9 mouse cellular contexts compared by ENCODE assay signal in the genomic region with DNA sequence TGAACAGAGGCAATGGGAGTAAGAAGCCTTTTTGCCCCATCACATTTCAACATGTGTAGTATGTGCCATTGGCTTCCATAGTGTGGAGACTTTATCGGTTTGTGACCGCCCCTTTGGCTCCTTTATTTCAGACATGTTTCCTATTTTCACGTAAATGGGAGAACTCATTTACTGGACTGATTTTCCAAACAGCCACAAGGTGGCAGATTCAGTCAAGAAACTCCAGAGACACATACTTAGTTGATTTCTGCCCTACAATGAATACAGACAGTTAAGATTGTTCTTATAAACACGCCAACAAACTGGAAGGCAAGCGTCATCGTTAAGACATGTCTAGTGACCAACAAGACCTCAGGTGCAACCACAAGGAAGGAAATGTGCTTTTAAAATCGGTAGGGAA. TPM values are rescaled to one million over a fixed set of nuclear protein-coding genes. Genes with fewer than 3 reads are reported as not detected.
DNase-seq lines count a peak whose midpoint lies in the region; ATAC-seq and TF ChIP-seq lines count a peak whose summit lies in the region.
"Had no signal": no experiment of that assay in that cellular context is flagged by ENCODE, and none has a peak within 500 bp of the region (broad histone marks: within the 10 kb centered on the region; RNA-seq: fewer than 3 reads in every experiment).

No protein-coding gene starts in this region.

- H3K36me3 ChIP-seq in intestine, postnatal 0 days (ENCODE audit: control insufficient read depth, insufficient read depth), result no peaks in the 10 kb centered on the region
- no peaks in the 10 kb centered on the region for H3K36me3 ChIP-seq in intestine, embryonic 16.5 days (ENCODE audit: control insufficient read depth, insufficient read depth, low read length)
- no peaks in the 10 kb centered on the region for H3K36me3 ChIP-seq in MEL (ENCODE audit: control insufficient read depth in 1 of 2, insufficient read depth in 2 of 2, low read length in 2 of 2)
- H3K36me3 ChIP-seq: embryonic facial prominence, embryonic 15.5 days; limb, embryonic 12.5 days had no signal

- no peak overlapping the region for H3K4me2 ChIP-seq in intestine, postnatal 0 days (replicated peaks; ENCODE audit: low read depth)
- no peak overlapping the region for H3K4me2 ChIP-seq in intestine, embryonic 16.5 days (ENCODE audit: low read depth, low read length)
- H3K4me2 ChIP-seq: embryonic facial prominence, embryonic 15.5 days; limb, embryonic 12.5 days had no signal

- 41% methylated on average over 7 of the region's 7 CpGs for WGBS in intestine, postnatal 0 days
- WGBS in intestine, embryonic 16.5 days, result 39% methylated on average over 7 of the region's 7 CpGs

- H3K4me3 ChIP-seq in intestine, postnatal 0 days (ENCODE audit: low read depth, low read length), result no peak overlapping the region
- H3K4me3 ChIP-seq in intestine, embryonic 16.5 days (ENCODE audit: low read length), result no peak overlapping the region
- H3K4me3 ChIP-seq in MEL (ENCODE audit: control insufficient read depth in 1 of 2, insufficient read depth in 1 of 2, low read depth in 2 of 2, low read length in 2 of 2), result no peak overlapping the region
- H3K4me3 ChIP-seq: embryonic facial prominence, embryonic 15.5 days; limb, embryonic 12.5 days had no signal

- H3K9me3 ChIP-seq in intestine, postnatal 0 days (ENCODE audit: control insufficient read depth), result no peaks in the 10 kb centered on the region
- H3K9me3 ChIP-seq in intestine, embryonic 16.5 days (ENCODE audit: control insufficient read depth, low read length), result no peaks in the 10 kb centered on the region
- no peaks in the 10 kb centered on the region for H3K9me3 ChIP-seq in MEL (replicated peaks; ENCODE audit: insufficient read depth, low read length)
- H3K9me3 ChIP-seq: embryonic facial prominence, embryonic 15.5 days; limb, embryonic 12.5 days had no signal

- H3K4me1 ChIP-seq in intestine, postnatal 0 days (replicated peaks; ENCODE audit: control insufficient read depth, insufficient read depth, low read length), result no peaks in the 10 kb centered on the region
- H3K4me1 ChIP-seq in intestine, embryonic 16.5 days (ENCODE audit: control insufficient read depth, insufficient read depth, low read length), result no peaks in the 10 kb centered on the region
- no peaks in the 10 kb centered on the region for H3K4me1 ChIP-seq in MEL (ENCODE audit: control insufficient read depth in 1 of 2, insufficient read depth in 2 of 2, low read length in 2 of 2)
- H3K4me1 ChIP-seq: embryonic facial prominence, embryonic 15.5 days; limb, embryonic 12.5 days had no signal

- ATAC-seq in intestine, postnatal 0 days, result no peak
- no peak for ATAC-seq in intestine, embryonic 16.5 days
- ATAC-seq in megakaryocyte-erythroid progenitor cell, adult 5-6 weeks (replicated peaks; ENCODE audit: low FRiP score, low TSS enrichment, poor library complexity, severe bottlenecking), result no peak

- no peak; the same call in 1 of the 2 replicates for TF ChIP-seq RAD21 in MEL (IDR thresholded peaks at IDR 0.05; ENCODE audit: low read depth, low read length)

- H3K27ac ChIP-seq in intestine, postnatal 0 days (ENCODE audit: low read depth, low read length), result no peak overlapping the region
- H3K27ac ChIP-seq in intestine, embryonic 16.5 days (ENCODE audit: low read length), result no peak overlapping the region
- no peak overlapping the region for H3K27ac ChIP-seq in MEL (ENCODE audit: control insufficient read depth, low read depth, low read length)
- H3K27ac ChIP-seq: embryonic facial prominence, embryonic 15.5 days; limb, embryonic 12.5 days had no signal

- TF ChIP-seq EP300 in MEL (IDR thresholded peaks at IDR 0.05; ENCODE audit: low read depth in 1 of 2, low read length in 2 of 2), result no peak

- DNase-seq in A20 (ENCODE audit: low read depth, low spot score) (peak; percentile 62), MEL (ENCODE audit: low read depth, low spot score) (no peak)
- peak; percentile 22 for DNase-seq in induced T-regulatory cell, adult 2 months (ENCODE audit: low read depth)
- no peak for DNase-seq in gastrocnemius, postnatal 10 days

- TF ChIP-seq CTCF in intestine, postnatal 0 days (IDR thresholded peaks at IDR 0.05; ENCODE audit: low read depth), result peak; percentile 82
- peak in 1 of 3 experiments; percentile 12; a peak in 1 of 6 replicates for TF ChIP-seq CTCF in MEL (IDR thresholded peaks at IDR 0.05 in 2 of 3, conservative IDR thresholded peaks at IDR 0.05 in 1 of 3; ENCODE audit: control insufficient read depth in 1 of 3, insufficient read depth in 1 of 3, low read depth in 2 of 3, low read length in 3 of 3, poor library complexity in 1 of 3, severe bottlenecking in 1 of 3)

- no peaks in the 10 kb centered on the region for H3K79me2 ChIP-seq in MEL (ENCODE audit: control insufficient read depth, insufficient read depth, low read length, poor library complexity)

- TF ChIP-seq POLR2A in MEL (IDR thresholded peaks at IDR 0.05; ENCODE audit: control insufficient read depth in 1 of 2, insufficient read depth in 1 of 2, low read depth in 1 of 2, low read length in 2 of 2, poor library complexity in 1 of 2), result no peak

- H3K9ac ChIP-seq in intestine, postnatal 0 days (ENCODE audit: low read depth, low read length), result no peak overlapping the region
- H3K9ac ChIP-seq in intestine, embryonic 16.5 days (ENCODE audit: low read depth, low read length), result no peak overlapping the region
- H3K9ac ChIP-seq in MEL (ENCODE audit: control insufficient read depth, low read depth, low read length, poor library complexity, severe bottlenecking), result no peak overlapping the region
- H3K9ac ChIP-seq: embryonic facial prominence, embryonic 15.5 days; limb, embryonic 12.5 days had no signal

- no peaks in the 10 kb centered on the region for H3K27me3 ChIP-seq in intestine, postnatal 0 days (replicated peaks; ENCODE audit: control insufficient read depth, insufficient read depth, low read length)
- H3K27me3 ChIP-seq in intestine, embryonic 16.5 days (replicated peaks; ENCODE audit: control insufficient read depth, insufficient read depth, low read length), result no peaks in the 10 kb centered on the region
- H3K27me3 ChIP-seq in MEL (ENCODE audit: control insufficient read depth in 1 of 2, insufficient read depth in 2 of 2, low read length in 2 of 2), result no peaks in the 10 kb centered on the region
- H3K27me3 ChIP-seq: embryonic facial prominence, embryonic 15.5 days; limb, embryonic 12.5 days had no signal

TF ChIP-seq in MEL, 35 proteins besides CTCF, POLR2A, EP300 and RAD21:
- TF ChIP-seq SIN3A (IDR thresholded peaks at IDR 0.05; ENCODE audit: low read length) (no peak), SMC3 (IDR thresholded peaks at IDR 0.05; ENCODE audit: low read depth, low read length) (0 out of 2 replicates have a peak, but pooled peaks have one; percentile 9)

RNA-seq across cellular contexts. Expression of gene Basp1, which starts 15.0 kb away (rescaled TPM):
- 13.9 and 14.1 TPM in 2 replicates for polyA plus RNA-seq in intestine, postnatal 0 days (2015; fragmentation: Nextera tagmentation; extraction: Ambion mirVana)
- polyA plus RNA-seq in intestine, embryonic 16.5 days (2015; fragmentation: Nextera tagmentation; extraction: Ambion mirVana), result 6.5 and 7.6 TPM in 2 replicates
- 0.07 and 0.12 TPM in 2 replicates for total RNA-seq in MEL (2012; rRNA removed)
- not detected for polyA plus RNA-seq in MEL (2012; ENCODE audit: insufficient read depth in 1 of 2, insufficient read length in 2 of 2, low read depth in 1 of 2, low replicate concordance in 2 of 2, missing spikeins in 1 of 2)
- total RNA-seq in megakaryocyte-erythroid progenitor cell, adult 5-6 weeks (2014; fragmentation: Nextera tagmentation), result 0.40 and 0.52 TPM in 2 replicates
- 2.0 and 4.8 TPM in 2 replicates for total RNA-seq in megakaryocyte-erythroid progenitor cell, adult 5-6 weeks (2017)
- total RNA-seq in gastrocnemius, postnatal 10 days (2021), result 10 to 100 TPM; 17.4 to 20.5 TPM

Comparison
In these comparisons a context has a peak if more than half of its experiments do, and no peak if none do; other contexts are left out.
1. DNase-seq: peak in A20 (single experiment) and induced T-regulatory cell, adult 2 months (single experiment); none in MEL (single experiment) and gastrocnemius, postnatal 10 days (single experiment).